8 mouse cellular contexts compared by ENCODE assay signal in the genomic region with DNA sequence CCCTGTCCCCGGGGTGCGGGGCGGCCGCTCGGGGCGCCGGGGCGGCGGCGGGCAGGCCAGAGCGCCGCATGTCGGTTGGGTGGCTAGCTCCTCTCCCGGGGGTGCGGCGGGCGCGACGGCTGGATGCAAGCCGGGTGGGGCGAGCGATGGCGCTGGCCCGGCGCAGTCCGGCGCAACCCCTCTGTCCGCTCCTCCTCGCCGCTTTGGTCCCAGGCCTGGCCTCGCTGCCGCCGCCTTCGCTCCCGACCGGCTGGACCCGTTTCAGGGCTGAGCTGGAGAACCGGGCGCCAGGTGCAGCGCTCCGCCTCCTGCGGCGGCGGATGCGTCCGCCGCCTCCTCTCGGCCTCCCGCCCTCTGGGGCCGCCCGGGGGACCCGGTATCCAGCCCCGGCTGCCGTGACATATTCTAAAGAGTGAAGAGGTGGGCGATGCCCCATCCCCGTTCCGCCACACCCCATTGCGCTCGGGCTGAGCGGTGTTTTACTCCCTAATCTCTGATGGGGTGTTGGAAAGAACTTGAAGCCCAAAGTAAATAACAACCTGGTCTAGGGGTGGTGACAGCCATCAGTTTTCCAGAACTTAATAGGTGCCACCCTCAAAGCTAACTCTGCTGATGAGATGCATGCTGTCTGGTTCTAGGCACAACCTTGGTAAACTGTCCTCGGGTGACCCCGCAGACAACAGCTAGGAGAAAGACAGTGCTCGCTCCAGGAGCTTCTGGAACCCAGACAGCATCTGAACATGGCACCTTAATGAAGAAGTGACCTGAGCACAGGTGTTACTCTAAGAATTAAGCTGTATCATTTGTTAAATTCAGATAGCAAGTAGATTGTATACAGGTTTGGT. TPM values are rescaled to one million over a fixed set of nuclear protein-coding genes. Genes with fewer than 3 reads are reported as not detected.
A peak's percentile ranks its signal among the peaks of the same experiment; 100 is the strongest.
DNase-seq lines count a peak whose midpoint lies in the region; ATAC-seq and TF ChIP-seq lines count a peak whose summit lies in the region.

A gene (minus strand): TSS at position 407 of the 845 bp plus-strand sequence.

- intact Hi-C loops in heart, postnatal 14 days (cut with DNase I): loop anchor here (5.0 kb wide), 1 partner anchor 75 kb away; no protein-coding TSS in a partner anchor

- ATAC-seq in forebrain, embryonic 15.5 days (replicated peaks): peak; percentile 79
- ATAC-seq in neural tube, embryonic 13.5 days (ENCODE audit: low read depth): peak; percentile 83

- H3K4me1 ChIP-seq in brown adipose tissue, adult 24 weeks (ENCODE audit: control insufficient read depth, insufficient read depth, insufficient read length, low read length): no peaks in the 10 kb centered on the region
- peaks cover 13% of the 10 kb centered on the region for H3K4me1 ChIP-seq in forebrain, embryonic 15.5 days
- peaks cover 18% of the 10 kb centered on the region for H3K4me1 ChIP-seq in neural tube, embryonic 13.5 days (replicated peaks)
- peaks cover 4% of the 10 kb centered on the region for H3K4me1 ChIP-seq in testis, adult 2 months (ENCODE audit: control insufficient read depth, insufficient read depth, low read length)

- H3K4me2 ChIP-seq in forebrain, embryonic 15.5 days (replicated peaks): peak within 1 kb of the TSS; percentile 81
- H3K4me2 ChIP-seq in neural tube, embryonic 13.5 days: peak within 1 kb of the TSS; percentile 85

- 1% methylated on average over 60 of the region's 63 CpGs for WGBS in forebrain, embryonic 15.5 days
- 2% methylated on average over 50 of the region's 63 CpGs for WGBS in neural tube, embryonic 13.5 days

- H3K9me3 ChIP-seq in forebrain, embryonic 15.5 days: no peaks in the 10 kb centered on the region
- H3K9me3 ChIP-seq in neural tube, embryonic 13.5 days: no peaks in the 10 kb centered on the region

- DNase-seq in CD8-positive naive resting alpha-beta T cell, adult 2 months (ENCODE audit: low read depth in 2 of 2, low spot score in 2 of 2): peak; percentile 30 to 41
- peak; percentile 68 to 70 for DNase-seq in heart, postnatal 14 days
- DNase-seq in kidney, postnatal 4 days: peak; percentile 65 to 78
- peak; percentile 64 to 72 for DNase-seq in lung, adult 18-20 months

- no peaks in the 10 kb centered on the region for H3K36me3 ChIP-seq in forebrain, embryonic 15.5 days
- no peaks in the 10 kb centered on the region for H3K36me3 ChIP-seq in neural tube, embryonic 13.5 days
- H3K36me3 ChIP-seq in testis, adult 2 months (ENCODE audit: control insufficient read depth, insufficient read depth, low read length): no peaks in the 10 kb centered on the region

- H3K27ac ChIP-seq in brown adipose tissue, adult 24 weeks (replicated peaks; ENCODE audit: low read depth, low read length): 0 out of 2 replicates have a peak within 1 kb of the TSS, but pooled peaks have one; percentile 36
- H3K27ac ChIP-seq in forebrain, embryonic 15.5 days (replicated peaks): peak within 1 kb of the TSS; percentile 92
- peak within 1 kb of the TSS; percentile 96 for H3K27ac ChIP-seq in neural tube, embryonic 13.5 days (replicated peaks)
- H3K27ac ChIP-seq in testis, adult 2 months (ENCODE audit: control insufficient read depth, insufficient read depth, low read depth, low read length): no peak within 1 kb of the TSS

- no peak for TF ChIP-seq POLR2A in testis, adult 2 months (IDR thresholded peaks at IDR 0.05; ENCODE audit: control insufficient read depth, low read depth, low read length)

- no peak for TF ChIP-seq CTCF in testis, adult 2 months (IDR thresholded peaks at IDR 0.05; ENCODE audit: control insufficient read depth, insufficient read depth, insufficient replicate concordance, low read depth, low read length)

- H3K4me3 ChIP-seq in brown adipose tissue, adult 24 weeks (ENCODE audit: insufficient read depth, low read depth, low read length): peak within 1 kb of the TSS; percentile 73
- H3K4me3 ChIP-seq in forebrain, embryonic 15.5 days: peak within 1 kb of the TSS; percentile 78
- peak within 1 kb of the TSS; percentile 88 for H3K4me3 ChIP-seq in neural tube, embryonic 13.5 days
- H3K4me3 ChIP-seq in testis, adult 2 months (ENCODE audit: control insufficient read depth, low read depth, low read length): peak within 1 kb of the TSS; percentile 79

- no peaks in the 10 kb centered on the region for H3K27me3 ChIP-seq in forebrain, embryonic 15.5 days
- H3K27me3 ChIP-seq in neural tube, embryonic 13.5 days: 0 out of 2 replicates have a peak, but pooled peaks cover 3% of the 10 kb centered on the region
- no peaks in the 10 kb centered on the region; the same call in 1 of the 2 replicates for H3K27me3 ChIP-seq in testis, adult 2 months (ENCODE audit: control insufficient read depth, insufficient read depth, low read length)

- peak within 1 kb of the TSS; percentile 94 for H3K9ac ChIP-seq in forebrain, embryonic 15.5 days (replicated peaks)
- peak within 1 kb of the TSS; percentile 98 for H3K9ac ChIP-seq in neural tube, embryonic 13.5 days

RNA-seq across cellular contexts. Expression of the gene that starts here (rescaled TPM):
- 2.3 and 2.5 TPM in 2 replicates for polyA plus RNA-seq in brown adipose tissue, adult 24 weeks (2012; ENCODE audit: insufficient read depth, insufficient read length, missing spikeins)
- polyA plus RNA-seq in forebrain, embryonic 15.5 days (2015; fragmentation: Nextera tagmentation; extraction: Ambion mirVana): 6.7 and 7.9 TPM in 2 replicates
- 10 to 100 TPM; 16.2 to 19.3 TPM for total RNA-seq in heart, postnatal 14 days (2021)
- polyA plus RNA-seq in neural tube, embryonic 13.5 days (2015; fragmentation: Nextera tagmentation; extraction: Ambion mirVana): 8.7 and 9.1 TPM in 2 replicates
- 3.2 and 3.6 TPM in 2 replicates for polyA plus RNA-seq in testis, adult 2 months (2012; rRNA removed)
